Mouse (Mus musculus) testis, adult 2 months (tissue): Measurements from ENCODE around the gene C1ra.

Source experiments
- CTCF ChIP-seq: fragments of 200-500 bp; IDR thresholded peaks from 2 replicates; pipeline ENCODE4 v1.5.1; 2012; ENCODE audit warnings: low read depth, mild to moderate bottlenecking, inconsistent platforms, low read length, moderate library complexity; ENCODE audit not compliant: control insufficient read depth, insufficient read depth, insufficient replicate concordance
- POLR2A ChIP-seq: fragments of 200-500 bp; IDR thresholded peaks from 2 replicates; pipeline ENCODE4 v1.6.1; 2012; ENCODE audit warnings: low read depth, mild to moderate bottlenecking, inconsistent platforms, low read length, moderate library complexity; ENCODE audit not compliant: control insufficient read depth

- TF ChIP-seq POLR2A: no peak
- TF ChIP-seq CTCF: no peak
These were observed 32.7 kb upstream of the C1ra start for GRCm38 (mm10) chr6:124479573-124479930.
